Mouse (Mus musculus) layer of hippocampus, adult 11-12 months (tissue): ENCODE results near the gene Wnk4.

Experiments used
- DNase-seq: peaks from one replicate; pipeline ENCODE4 v3.0.0; 2022; ENCODE audit warnings: low spot score

Gene Wnk4

DNA sequence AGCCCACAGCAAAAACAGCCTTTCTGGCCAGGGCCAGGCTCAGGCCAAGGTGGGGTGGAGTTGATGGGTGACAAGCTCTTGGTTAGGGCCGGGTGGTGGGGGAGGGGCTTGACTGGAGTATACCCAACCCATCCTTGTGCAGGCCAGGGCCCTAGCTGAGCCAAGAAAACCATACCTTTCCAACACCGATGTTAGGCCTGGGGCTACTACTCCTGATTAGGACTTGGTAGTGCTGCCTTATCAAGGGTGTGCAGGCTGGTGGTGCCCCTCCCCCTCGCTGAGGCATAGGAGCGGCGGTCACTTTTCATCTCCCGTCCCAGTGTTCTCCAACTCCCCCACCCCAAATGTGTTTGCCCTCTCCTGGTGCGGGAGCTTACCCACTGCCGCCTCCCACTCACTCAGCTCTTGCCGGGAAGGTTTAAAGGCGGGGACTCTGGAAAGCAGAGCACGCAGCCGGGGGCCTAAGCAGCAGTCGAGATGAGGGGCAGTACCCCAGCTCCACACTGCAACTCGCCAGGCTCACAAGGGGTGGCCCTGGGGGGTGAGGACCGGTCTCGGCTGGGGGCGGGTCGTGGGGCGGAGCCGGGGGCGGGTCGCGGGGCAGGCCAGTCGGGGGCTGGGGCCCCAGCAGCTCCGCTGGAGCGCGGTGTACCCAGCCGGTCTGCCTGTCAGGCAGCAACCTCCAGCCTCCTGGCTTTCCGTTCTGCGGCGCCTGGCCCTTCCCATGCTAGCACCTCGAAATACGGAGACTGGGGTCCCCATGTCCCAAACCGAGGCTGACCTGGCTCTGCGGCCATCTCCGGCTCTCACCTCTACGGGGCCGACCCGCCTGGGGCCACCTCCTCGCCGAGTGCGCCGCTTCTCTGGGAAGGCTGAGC lies at the start of gene Wnk4:
Gene Wnk4, plus strand, starts transcription at position 620 of the 878 bp plus-strand sequence.
- no peak for DNase-seq

DNA sequence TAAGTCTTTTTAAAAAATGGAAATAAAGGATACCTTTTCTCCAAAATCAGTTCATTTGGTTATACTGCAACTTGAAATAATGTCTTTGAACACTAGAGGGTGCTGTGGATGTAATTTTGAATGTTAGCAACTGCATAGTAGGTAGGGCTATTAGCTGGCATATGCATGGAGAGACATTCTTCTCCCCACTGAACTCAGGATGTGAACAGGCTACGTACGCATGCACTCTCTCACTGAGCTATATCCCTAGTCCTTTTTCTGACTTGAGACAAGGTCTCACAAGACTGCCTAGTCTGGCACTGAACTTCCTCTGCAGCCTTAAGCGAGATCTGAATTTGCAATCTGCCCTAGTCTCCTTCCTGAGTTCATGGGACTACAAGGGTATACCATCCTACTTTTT lies 48.4 kb upstream of the Wnk4 start:
- DNase-seq, result peak; percentile 62

DNA sequence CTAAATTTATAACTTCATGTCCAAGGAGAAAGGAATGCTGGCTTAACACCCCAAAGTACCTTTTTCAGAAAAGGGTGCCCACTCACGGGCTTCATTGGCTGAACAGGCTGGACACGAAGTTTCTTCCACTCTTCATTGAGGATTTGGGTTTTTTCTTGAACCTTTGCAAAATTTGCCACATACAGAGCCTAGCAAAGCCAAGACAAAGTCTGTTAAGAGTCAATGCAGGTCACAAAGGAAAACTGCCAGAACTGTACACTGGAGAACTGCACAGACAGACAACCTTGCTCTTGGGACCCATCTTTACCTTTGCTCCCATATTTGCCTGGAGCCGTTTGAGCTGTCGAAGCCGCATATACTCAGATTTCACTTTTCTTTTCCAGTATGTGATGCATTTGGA lies 43.4 kb upstream of the Wnk4 start:
- DNase-seq, result no peak

DNA sequence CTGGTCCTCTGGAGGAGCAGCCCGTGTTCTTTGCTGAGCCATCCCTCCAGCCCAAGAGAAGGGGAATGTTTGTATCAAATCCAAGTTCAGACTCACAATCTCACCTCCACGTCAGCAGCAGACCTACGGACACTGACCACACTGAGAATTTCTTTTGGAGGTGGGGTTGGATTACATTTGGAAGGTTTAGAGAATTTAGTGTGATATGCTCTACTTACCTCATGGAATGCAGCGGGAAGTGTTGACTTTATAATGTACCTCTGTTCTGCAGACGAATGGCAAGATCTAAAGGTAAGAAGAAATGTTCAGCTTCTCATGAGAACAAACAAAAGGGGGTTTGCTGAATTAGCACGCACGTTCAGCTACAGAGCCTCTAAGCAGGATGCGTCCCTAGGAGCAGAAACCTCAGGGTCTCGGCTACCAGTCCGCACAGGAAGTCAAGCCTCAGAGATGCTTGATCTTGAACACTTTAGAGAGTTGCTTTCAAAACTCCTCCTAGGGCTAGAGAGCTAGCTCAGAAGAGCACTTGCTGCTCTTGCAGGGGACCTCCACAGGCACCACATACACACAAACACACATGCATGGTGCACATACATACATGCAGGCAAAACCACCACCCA lies 41.8 kb upstream of the Wnk4 start:
- no peak for DNase-seq

DNA sequence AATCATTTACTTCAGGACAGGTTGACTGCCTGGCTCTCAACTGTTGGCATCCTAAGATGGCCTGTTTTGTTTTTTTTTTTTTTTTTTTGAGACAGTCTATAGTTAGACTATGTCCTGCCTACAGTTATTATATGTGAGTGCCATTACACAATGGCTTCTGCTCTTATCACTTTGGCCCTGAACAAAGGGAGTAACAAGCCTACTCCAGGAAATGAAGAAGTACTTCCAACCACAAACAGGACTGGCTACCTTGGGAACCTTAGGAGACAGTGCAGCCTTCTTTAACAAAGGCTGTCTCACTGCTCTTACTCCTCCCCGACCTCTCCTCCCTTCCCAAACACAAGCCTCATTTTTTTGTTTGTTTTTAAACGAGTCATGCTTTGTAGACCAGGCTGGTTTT lies 39.5 kb upstream of the Wnk4 start:
- DNase-seq, result no peak

DNA sequence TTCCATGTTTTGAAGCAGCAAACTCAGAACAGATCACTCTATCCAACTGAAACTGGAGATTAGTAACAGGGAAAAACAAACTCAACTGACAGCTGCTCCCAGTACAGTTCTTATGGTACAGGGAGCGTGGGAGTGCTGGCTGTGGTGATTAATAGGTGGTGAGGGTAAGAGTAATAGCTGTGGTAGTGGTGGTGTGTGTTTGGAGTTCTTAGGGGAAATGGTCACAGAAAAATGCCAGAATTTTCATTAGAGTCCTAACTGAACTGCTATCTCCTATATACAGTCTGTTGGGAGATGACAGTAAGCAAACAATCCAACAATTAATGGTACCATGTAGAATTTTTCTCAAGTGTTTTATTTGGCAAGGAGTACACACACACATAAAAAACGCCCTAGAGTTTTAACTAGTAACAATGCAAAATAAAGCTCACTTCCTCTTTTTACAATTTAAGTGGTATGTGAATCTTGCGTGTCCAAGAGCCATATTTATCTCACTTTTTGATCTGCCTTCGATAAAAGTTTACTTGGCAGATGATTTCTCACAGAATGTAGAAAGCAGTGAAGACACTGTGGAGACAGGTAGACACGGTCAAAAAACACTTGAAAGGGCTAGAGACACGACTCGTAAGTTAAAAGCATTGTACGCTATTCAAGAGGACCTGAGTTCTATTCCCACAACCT lies 38.9 kb upstream of the Wnk4 start:
- peak; percentile 30 for DNase-seq

DNA sequence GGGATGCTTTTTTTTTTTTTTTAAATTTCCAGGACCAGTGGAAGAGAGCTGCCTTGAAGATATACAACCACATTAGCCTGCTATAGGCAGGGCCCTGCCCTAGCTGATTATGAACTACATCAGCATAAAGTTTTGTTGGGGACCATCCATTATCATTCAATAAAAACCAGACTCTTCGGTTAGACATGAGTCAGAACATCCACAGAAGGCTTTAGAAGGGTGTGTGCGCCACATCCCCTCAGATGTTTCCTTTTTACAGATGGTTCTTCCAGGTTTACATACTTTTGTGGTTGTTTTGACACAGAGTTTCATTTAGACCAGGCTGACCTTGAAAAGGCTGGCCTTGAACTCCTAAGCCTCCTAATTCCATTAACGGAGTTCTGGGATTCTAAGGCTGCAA lies 36.0 kb upstream of the Wnk4 start:
- DNase-seq, result no peak

DNA sequence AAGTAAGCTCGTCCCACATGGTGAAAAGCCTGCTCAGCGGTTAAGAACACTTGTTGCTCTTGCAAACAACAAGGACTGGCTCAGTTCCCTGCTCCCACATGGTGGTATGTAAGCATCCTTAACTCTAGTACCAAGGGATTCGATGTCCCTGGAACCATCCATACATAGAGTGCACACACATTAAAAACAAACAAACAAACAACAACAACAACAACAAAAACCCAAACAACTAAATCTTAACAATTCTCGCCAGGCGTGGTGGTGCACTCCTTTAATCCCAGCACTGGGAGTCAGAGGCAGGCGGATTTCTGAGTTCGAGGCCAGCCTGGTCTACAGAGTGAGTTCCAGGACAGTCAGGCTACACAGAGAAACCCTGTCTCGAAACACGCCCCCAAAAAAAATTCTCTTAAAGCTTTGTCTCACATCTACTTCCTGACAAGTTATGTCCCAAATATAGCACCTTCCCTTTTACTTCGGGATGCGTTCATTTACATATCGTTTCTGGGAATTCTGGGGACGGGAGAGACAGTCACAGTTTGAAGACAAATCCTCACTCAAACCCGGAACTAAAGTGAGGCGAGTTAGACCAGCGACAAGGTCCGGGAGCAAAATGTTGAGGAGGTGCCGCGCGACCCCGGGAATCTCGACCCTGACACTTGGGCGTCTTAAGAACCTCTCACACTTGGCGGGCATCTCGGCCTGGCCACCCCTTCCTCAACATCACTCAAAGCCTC lies 34.9 kb upstream of the Wnk4 start:
- DNase-seq, result no peak

DNA sequence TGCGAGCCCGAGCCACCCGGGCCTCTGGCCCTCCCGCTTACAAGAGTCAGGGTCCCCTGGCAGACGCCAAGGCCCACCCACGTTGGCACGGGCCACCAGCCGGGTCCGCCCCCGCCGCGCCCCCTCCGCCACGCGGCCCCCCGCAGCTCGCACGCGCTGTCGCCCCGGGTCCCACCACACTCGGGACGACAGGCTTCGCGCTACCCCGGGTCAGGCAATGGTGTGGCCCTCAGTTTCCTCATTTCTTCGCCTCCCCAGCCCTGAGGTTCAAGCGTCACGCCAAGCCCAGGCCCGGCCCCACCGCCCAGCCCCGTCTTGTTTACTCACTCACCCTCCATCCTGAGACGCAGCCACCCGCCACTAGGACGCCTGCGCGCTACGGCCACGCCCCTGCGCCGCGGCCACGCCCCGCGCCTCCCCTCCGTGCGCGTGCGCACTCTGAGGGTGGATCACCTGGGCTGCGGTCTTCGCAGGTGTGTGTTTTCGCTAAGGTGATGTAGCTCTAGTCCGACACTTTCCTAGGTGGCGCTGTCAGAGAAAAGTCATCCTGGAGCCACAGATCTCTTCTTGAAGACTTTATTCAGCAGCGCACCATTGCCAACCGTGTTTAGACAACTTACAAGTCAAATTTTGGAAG lies 34.2 kb upstream of the Wnk4 start, which contains the start of gene Ezh1:
Gene Ezh1, minus strand, starts transcription at position 399 of the 637 bp plus-strand sequence.
- DNase-seq, result peak; percentile 89

DNA sequence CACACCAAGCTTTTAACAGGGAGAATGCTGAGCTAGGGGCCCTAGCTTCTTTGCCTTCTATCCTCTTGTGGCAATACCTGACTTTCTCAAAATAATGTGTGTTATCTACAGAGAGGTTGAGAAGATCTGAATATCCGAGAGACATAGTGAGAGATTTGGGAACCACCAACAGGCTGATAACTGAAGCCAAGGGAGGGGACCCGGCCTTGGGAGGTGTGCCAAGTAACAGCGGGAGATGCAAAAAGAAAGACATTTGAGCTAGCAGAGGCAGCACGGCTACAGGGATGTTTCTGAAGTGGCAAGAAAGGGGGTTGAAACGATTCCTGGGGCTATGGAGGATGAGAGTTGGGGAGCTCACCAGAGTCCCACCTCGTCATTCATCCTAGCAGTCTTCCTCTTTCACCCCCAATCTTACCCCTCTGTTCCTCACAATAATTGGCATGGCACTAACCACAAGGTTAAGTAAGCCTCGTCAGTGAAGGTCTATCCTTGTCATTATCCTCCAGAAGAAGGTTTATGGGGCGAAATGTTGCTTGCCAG lies 30.9 kb upstream of the Wnk4 start:
- DNase-seq, result peak; percentile 18

DNA sequence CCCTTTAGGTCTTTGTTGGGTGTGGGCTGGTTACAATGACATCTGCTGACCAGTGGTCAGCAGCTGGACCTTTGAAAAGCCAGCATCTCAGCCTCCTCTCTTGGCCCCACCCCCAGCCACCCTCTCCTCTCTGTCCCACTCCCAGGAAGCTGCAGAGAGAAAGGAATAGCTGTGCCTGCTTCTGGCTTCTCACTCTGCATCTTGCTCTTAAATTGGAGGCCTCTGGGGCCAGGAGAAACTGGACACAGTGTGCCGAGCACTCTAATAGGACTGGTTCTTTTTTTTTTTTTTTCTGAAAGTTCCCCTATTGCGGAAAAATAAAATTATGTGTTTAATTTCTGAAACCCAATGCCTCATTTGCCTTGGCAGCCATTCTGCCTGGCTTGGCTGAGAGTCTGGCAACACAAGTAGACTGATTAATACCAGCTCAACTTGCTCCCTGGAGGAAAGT lies 30.3 kb upstream of the Wnk4 start:
- peak; percentile 17 for DNase-seq

DNA sequence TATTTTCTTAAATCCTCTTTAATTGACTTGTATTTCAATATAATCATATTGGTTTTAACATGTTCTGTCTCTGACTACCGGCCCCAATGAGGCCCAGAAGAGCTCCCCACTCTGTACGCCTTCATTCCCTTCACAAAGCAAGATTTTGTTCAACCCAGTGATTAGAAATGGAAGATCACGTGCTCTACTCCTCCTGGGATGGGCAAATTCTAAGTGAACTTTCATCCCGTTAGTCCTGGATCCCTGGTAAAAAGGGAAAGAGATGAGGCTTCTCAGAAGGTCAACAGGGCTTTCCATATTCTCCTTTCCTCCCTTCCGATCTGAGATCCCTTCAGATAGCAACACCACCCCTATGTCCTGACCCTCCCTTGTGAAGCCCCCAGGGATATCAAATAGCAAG lies 29.8 kb upstream of the Wnk4 start:
- no peak for DNase-seq

DNA sequence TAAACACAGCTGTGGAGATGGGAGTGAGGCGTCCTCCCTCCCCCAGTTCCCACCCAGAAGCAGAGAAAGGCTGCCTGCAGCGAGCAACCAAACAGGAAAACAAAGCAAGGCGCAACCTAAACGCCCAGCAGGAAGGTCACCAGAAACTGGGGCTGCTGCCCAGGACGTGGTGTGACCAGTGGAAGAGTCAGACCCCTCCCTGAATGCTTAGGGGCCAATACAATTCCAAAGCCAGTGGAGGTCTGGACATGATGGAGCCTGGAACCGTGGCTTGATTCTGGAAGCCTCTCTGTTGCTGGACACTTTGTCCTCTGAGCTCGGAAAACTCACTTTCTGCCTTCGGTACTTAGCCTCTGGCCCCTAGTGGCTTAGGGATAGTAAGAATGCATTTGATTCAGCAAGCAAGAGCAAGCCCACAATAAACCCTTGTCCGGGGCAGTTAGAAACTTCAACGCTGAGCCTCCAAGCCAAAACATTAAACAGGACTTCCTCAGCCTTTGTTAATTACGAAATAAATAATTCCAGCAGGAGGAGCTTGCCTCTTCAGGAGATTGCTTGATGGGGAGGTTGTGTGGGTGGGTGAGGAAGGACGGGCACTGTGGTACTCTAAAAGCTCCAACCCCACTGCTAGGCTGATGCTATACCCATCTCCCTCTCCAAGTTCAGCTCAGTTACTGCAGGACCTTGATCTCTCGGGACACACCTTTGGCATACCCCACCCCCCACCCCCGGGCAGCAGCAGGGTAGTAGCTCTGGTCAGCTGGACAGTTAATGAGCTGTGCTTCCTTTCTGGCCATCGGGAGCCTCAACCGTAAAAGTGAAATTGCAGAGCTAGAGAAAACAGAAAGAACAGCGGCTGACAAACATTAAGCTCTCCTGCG lies 29.1 kb upstream of the Wnk4 start:
- peak; percentile 22 for DNase-seq

DNA sequence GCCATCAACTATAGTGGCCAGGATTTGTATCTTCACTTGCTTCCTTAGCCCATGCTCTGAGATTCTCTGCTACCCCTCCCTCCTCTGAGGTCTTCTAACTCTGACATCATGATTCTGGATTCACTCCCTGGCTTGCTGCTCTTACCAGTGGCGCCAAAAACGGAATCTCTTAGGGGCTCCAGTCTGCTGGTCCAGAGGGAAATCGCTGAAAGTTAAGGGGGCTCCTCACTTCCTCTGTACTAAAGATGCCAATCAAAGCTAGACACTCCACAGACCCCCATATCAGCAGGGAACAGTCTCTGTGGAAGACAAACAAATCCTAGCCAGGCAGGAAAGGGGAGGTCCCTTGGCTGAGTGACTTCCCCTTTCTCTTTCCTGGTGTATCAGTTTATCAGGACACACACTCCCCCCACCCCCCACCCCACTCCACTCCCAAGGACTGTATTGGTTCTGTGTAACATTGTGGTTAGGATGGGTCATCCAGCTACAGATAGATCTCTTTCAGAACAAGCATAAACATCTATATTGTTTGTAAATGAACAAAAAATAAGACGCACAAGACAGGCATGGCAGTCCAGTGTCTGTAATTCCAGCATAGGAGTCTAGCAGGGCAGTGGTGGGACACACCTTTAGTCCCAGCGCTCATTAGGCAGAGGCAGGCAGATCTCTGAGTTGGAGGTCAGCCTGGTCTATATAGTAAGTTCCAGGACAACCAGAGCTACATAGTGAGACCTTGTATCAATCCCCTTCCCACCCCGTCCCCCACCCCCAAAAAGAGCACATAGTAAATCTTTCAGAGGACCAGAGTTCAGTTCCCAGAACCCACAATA lies 28.1 kb upstream of the Wnk4 start:
- DNase-seq, result no peak

DNA sequence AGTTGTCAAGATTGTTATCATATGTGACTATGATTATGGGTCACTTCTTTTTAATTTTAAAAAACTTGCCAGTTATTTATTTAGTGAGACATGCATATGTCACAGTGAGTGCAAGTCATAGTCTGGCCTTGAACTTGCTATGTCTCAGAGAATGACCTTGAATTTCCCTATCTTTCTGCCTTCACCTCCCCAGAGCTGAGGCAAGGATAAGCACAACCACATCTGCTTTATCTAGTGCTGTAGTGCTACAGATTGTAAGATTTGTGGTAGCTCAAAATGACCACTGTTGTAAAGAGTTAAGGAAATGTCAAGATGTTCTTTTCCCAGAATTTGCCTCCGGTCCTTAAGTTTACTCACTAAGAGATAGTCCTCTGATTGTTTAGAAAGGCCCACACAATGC lies 27.1 kb upstream of the Wnk4 start:
- no peak for DNase-seq

DNA sequence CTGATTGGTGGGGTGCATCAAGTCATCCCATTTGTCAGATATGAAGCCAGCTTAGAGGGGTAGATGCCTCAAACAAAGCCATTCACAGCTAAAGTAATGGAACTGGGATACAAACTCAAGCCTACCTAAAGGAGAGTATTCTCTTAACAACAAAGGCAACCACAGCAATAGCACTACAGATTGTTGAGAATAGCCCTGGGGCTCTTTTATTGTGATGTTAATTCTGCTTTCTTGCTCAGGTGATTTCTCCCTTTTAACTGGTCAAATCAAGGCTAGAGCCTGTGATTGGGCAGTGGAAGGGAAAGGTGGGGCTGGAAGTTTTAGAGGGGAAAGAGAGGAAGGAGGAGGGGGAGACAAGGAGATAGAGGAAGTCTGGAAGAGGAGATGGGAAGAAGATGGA lies 26.2 kb upstream of the Wnk4 start:
- DNase-seq, result no peak

DNA sequence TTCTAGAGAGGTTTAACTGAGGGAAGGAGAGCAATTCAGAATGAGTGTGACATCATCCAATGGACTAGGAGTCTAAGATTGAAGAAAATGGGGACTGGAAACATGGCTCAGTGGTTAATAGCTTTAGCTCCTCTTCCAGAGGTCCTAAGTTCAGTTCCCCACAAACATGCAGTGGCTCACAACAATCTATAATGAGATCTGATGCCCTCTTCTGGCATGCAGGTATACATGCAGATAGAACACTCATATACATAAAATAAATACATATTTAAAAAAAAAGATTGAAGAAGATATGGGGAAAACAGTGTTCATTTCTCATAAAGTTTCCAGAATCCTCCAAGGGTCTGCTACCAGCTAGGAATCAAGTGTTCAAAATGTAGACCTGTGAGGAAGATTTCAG lies 24.9 kb upstream of the Wnk4 start:
- no peak for DNase-seq

DNA sequence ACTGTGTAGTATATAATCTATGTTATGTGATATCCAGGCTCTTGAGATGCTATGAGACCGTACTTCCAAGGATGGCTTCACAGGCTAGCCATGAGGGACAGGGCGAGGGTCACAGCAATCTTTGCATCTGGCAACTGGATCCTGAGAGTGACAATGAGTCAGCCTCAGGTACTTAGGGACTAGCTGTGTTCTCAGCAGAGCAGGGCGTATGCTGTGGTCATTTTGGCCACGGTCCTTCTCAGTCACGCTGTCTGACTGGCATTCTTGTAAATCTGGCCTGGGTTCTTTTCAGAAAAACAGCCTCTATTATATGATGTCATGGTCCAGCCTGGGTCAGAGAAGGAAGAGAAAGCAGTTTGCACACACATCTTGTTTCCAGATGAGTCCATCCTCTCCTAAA lies 23.6 kb upstream of the Wnk4 start:
- no peak for DNase-seq

DNA sequence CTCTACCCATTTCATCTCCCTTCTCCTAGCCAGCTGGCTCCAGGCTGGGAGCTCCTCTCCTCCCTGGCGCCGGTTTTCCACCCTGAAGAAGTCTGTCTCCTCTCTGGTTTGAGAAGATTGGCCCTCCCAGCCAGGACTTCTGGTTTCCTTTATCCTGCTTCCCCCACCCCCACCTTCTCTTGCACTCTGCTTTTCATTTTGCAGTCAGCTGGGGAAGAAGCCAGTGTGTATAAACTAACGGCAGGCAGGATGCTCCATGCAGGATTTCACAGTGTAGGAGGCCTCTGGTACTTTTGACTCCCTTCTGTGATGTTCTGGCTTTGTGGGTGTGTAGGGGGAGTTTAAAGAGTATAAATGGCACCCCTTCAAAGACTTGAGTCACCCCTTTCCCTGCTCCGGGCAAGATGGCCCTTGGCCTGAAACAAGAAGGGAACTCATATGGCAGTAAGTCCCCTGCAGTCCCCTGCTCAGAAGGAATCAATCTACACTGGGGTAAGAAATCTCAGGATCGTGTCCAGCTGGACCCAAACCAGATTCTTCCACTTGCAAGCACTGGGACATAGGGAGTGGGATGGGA lies 22.2 kb upstream of the Wnk4 start:
- DNase-seq, result peak; percentile 49
